Mouse (Mus musculus) midbrain, embryonic 16.5 days (tissue): Measurements from ENCODE around the gene Ace. TPM values are rescaled to one million over a fixed set of nuclear protein-coding genes. Genes with fewer than 3 reads are reported as not detected.

Source experiments
- ATAC-seq: fragments of 200-750 bp; cut with Nextera tagmentation; 2 replicates; pipeline ENCODE4 v1.8.0; 2017; ENCODE audit warnings: moderate TSS enrichment
- H3K27ac ChIP-seq: fragments of 300-500 bp; sonication (generic); 2 replicates; pipeline ENCODE4 v1.5.1; 2014; ENCODE audit warnings: mild to moderate bottlenecking, low read length, mixed read lengths
- H3K27me3 ChIP-seq: fragments of 300-500 bp; sonication (generic); 2 replicates; pipeline ENCODE4 v1.6.1; 2014; ENCODE audit warnings: low read depth, low read length, mixed read lengths; ENCODE audit not compliant: control insufficient read depth, insufficient read depth
- H3K36me3 ChIP-seq: fragments of 300-500 bp; sonication (generic); 2 replicates; pipeline ENCODE4 v1.6.1; 2014; ENCODE audit warnings: mild to moderate bottlenecking, low read length, moderate library complexity, mixed read lengths; ENCODE audit not compliant: control insufficient read depth, insufficient read depth
- H3K4me1 ChIP-seq: fragments of 300-500 bp; sonication (generic); 2 replicates; pipeline ENCODE4 v1.6.1; 2014; ENCODE audit warnings: mild to moderate bottlenecking, low read length, mixed read lengths; ENCODE audit not compliant: control insufficient read depth, insufficient read depth
- H3K4me2 ChIP-seq: fragments of 300-500 bp; sonication (generic); 2 replicates; pipeline ENCODE4 v1.6.1; 2014; ENCODE audit warnings: mild to moderate bottlenecking, low read length, mixed read lengths
- H3K4me3 ChIP-seq: fragments of 300-500 bp; sonication (generic); 2 replicates; pipeline ENCODE4 v1.5.1; 2014; ENCODE audit warnings: low read depth, mild to moderate bottlenecking, low read length, moderate library complexity, mixed read lengths
- H3K9ac ChIP-seq: fragments of 300-500 bp; sonication (generic); 2 replicates; pipeline ENCODE4 v1.6.1; 2014; ENCODE audit warnings: low read depth, low read length, mixed read lengths
- H3K9me3 ChIP-seq: fragments of 300-500 bp; sonication (generic); replicated peaks from 2 replicates; pipeline ENCODE4 v1.6.1; 2014; ENCODE audit warnings: mild to moderate bottlenecking, low read length, mixed read lengths; ENCODE audit not compliant: control insufficient read depth, poor library complexity, severe bottlenecking
- WGBS: fragments of 180-500 bp; shearing (Covaris S2); extraction: QIAGEN DNeasy Blood & Tissue Kit; methylation state at CpG from one replicate; pipeline ENCODE4 v1.1.7; 2014; 5-methylcytosine and 5-hydroxymethylcytosine counted together
- polyA plus RNA-seq: library from polyadenylated mRNA; unstranded; fragments of >200 nt; fragmentation: Nextera tagmentation; extraction: Ambion mirVana; gene quantifications from 2 replicates; pipeline ENCODE4 v1.2.1, GENCODE M21; 2015

Ace gene
- polyA plus RNA-seq, 1 experiment from 2014 or later: 8.2 TPM

DNA sequence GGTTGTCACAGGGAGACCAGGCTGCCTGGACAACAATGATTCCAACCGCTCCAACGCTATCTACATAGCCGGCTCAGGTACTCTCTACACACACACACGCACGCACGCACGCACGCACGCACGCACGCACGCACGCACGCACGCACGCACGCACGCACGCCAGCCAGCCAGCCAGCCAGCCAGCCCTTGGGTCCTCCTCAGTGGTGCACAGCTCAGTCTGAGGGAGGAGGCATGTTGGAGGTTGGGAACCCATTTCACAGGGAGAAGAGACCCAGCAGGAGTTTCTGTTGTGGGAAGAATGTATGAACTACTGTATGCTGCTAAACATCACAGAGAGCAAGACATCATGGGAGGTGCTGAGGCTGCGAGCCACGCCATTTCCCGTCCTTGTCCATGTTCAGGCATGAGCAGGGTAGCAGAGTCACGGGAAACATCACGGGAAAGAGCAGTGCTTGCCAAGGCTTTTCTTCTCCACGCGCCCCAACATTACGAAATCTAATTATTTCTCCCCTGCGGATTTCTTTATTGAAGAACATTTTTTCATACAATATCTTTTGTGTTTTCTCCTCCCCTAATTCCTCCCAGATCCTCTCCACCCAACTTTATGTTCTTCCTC is 11.8 kb upstream of the Ace start:
- no peak overlapping the region for H3K4me2 ChIP-seq
- no peaks in the 10 kb centered on the region for H3K4me1 ChIP-seq
- no peak for ATAC-seq
- H3K36me3 ChIP-seq: no peaks in the 10 kb centered on the region
- no peak overlapping the region for H3K27ac ChIP-seq
- no peaks in the 10 kb centered on the region for H3K9me3 ChIP-seq
- WGBS: 88% methylated on average over 28 of the region's 28 CpGs
- no peaks in the 10 kb centered on the region for H3K27me3 ChIP-seq
- no peak overlapping the region for H3K4me3 ChIP-seq
- no peak overlapping the region for H3K9ac ChIP-seq

DNA sequence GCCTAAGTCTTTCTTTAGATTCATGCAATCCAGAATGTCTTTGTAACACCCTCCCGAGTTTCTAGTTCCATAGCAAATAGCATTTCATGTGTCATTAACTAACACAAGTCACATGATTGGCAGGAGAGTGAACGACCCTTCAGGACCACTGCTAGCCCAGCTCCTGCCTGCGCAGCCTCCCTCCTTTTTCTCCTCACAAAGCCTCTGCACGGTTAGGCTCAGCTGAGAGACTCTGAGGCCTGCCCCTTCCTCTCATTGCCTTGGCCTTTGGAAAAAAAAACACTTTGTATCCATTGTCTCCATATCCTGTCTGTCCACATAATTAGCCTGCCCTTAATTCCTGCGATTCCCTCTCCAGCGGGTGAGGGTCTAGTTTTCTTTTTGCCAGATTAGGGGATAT is 10.2 kb upstream of the Ace start:
- ATAC-seq: no peak
- Histone ChIP-seq H3K4me3 (no peak overlapping the region), H3K4me1 (no peaks in the 10 kb centered on the region), H3K4me2 (no peak overlapping the region), H3K27ac (no peak overlapping the region), H3K27me3 (no peaks in the 10 kb centered on the region), H3K36me3 (no peaks in the 10 kb centered on the region), H3K9ac (no peak overlapping the region), H3K9me3 (no peaks in the 10 kb centered on the region)
- 51% methylated on average over 6 of the region's 6 CpGs for WGBS

DNA sequence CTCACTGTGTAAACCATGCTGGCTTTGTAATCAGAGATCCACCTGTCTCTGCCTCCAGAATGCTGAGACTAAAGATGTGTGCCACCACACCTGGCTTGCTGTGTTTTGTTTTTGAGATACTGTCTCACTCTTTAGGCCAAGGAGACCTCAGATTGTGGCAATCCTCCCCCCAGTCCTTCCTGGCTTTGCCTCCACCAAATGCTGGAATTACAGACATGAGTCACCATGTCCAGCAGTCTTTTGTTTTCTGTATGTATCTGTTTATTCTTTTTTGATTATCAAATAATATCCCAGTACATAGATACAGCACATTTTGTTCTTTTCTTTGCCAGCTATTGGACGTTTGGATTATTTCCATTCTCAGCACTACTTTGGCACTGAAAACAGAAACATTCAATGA is 9.2 kb upstream of the Ace start:
- H3K9ac ChIP-seq: no peak overlapping the region
- H3K4me3 ChIP-seq: no peak overlapping the region
- H3K27ac ChIP-seq: no peak overlapping the region
- 50% methylated on average over 1 of the region's 1 CpGs for WGBS
- no peak overlapping the region for H3K4me2 ChIP-seq
- no peaks in the 10 kb centered on the region for H3K27me3 ChIP-seq
- no peak for ATAC-seq
- H3K9me3 ChIP-seq: no peaks in the 10 kb centered on the region
- no peaks in the 10 kb centered on the region for H3K36me3 ChIP-seq
- H3K4me1 ChIP-seq: no peaks in the 10 kb centered on the region

DNA sequence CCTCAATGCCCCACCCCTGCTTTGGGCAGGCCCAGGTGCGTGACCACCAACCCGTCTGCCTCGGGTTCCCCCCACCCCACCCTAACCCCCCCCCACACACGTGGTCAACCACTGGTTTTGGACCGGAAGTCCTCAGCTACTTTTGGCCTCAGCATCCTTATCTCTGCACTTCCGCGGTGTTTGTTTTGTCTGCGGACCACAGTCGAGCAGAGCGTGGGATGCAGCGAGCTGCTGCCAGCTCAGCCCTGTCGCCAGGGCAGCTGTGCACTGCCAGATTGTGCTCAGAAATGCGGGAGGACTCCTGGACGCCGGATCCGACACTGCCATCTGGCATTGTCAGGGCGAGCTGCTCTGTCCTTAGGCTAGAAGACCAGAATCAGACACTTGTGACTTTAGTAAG is 8.4 kb upstream of the Ace start:
- Histone ChIP-seq H3K27ac (no peak overlapping the region), H3K4me2 (no peak overlapping the region), H3K4me1 (no peaks in the 10 kb centered on the region), H3K4me3 (no peak overlapping the region), H3K36me3 (no peaks in the 10 kb centered on the region), H3K9ac (no peak overlapping the region), H3K9me3 (no peaks in the 10 kb centered on the region), H3K27me3 (no peaks in the 10 kb centered on the region)
- ATAC-seq: no peak
- WGBS: 52% methylated on average over 17 of the region's 17 CpGs

DNA sequence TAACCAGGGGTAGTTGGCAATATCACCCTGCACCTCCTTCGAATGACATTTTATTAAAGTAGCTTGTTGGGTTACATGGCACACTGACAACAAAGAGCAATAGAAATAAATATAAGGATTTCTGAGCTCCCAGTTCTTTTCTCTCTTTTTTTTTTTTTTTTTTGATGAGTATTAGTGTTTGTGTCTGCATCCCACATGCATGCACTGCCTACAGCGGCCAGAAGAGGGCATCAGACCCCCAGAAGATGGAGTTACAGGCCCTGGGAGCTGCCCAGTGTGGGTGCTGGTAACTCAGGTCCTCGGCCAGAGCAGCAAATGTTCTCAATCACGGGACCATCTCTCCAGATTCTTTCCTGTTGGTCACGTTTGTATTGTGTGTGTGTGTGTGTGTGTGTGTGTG is 3.1 kb upstream of the Ace start:
- WGBS: 66% methylated on average over 5 of the region's 5 CpGs
- peaks cover 1% of the 10 kb centered on the region; the same call in 1 of the 2 replicates for H3K27me3 ChIP-seq

DNA sequence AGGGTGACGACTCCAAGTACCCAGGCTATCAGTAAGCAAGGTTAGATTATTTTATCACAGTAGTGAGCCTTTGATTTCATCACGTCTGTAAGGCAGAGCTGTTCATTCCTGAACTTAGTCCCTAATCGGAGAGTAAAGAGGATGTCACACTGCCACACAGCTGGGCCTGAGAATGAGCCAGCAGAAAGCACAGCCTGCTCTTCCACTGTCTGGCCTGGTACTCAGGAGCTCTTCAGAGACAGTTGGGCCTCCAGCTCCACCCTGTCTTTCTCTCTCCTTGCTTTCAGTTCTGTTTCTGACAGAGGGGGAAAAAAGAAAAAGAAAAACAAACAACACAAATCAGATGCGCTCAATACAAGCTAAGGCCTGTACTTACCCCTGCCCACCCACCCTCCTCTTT is 1.5 kb upstream of the Ace start:
- WGBS: 70% methylated on average over 4 of the region's 4 CpGs
- H3K9me3 ChIP-seq: no peaks in the 10 kb centered on the region
- no peak for ATAC-seq
- no peak overlapping the region for H3K4me3 ChIP-seq
- peaks cover 10% of the 10 kb centered on the region for H3K4me1 ChIP-seq
- H3K27ac ChIP-seq: no peak overlapping the region
- H3K27me3 ChIP-seq: peaks cover 12% of the 10 kb centered on the region; the same call in 1 of the 2 replicates
- no peak overlapping the region for H3K4me2 ChIP-seq
- no peak overlapping the region for H3K9ac ChIP-seq
- no peaks in the 10 kb centered on the region for H3K36me3 ChIP-seq

More for the DNA sequence above, 3.1 kb upstream of the Ace start:
- no peak overlapping the region for H3K4me3 ChIP-seq
- no peaks in the 10 kb centered on the region for H3K36me3 ChIP-seq
- H3K27ac ChIP-seq: no peak overlapping the region
- H3K9me3 ChIP-seq: no peaks in the 10 kb centered on the region
- ATAC-seq: no peak
- peaks cover 10% of the 10 kb centered on the region for H3K4me1 ChIP-seq
- H3K4me2 ChIP-seq: no peak overlapping the region
- H3K9ac ChIP-seq: no peak overlapping the region

DNA sequence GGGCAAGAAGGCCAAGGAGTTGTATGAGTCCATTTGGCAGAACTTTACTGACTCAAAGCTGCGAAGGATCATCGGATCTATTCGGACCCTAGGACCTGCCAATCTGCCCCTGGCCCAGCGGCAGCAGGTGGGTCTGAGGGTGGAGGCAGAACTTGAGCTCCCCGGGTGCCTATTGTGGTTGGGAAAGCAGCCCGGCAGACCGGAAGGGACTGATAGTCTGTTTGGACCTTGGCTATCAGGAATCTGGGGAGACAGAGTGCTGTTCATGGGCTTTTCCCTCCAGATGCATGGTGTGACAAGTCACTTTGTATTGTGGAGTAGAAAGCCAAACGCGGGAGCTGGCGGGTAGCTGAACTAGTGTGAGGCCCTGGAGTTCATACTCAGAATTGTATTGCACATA is 1.2 kb downstream of the Ace start:
- no peaks in the 10 kb centered on the region for H3K36me3 ChIP-seq
- H3K9ac ChIP-seq: no peak overlapping the region; the same call in 1 of the 2 replicates
- H3K4me2 ChIP-seq: peak overlapping the region; percentile 98
- no peaks in the 10 kb centered on the region for H3K9me3 ChIP-seq
- peaks cover 13% of the 10 kb centered on the region for H3K27me3 ChIP-seq
- no peak for ATAC-seq
- no peak overlapping the region for H3K4me3 ChIP-seq
- peaks cover 10% of the 10 kb centered on the region for H3K4me1 ChIP-seq
- WGBS: 43% methylated on average over 10 of the region's 10 CpGs
- no peak overlapping the region for H3K27ac ChIP-seq

DNA sequence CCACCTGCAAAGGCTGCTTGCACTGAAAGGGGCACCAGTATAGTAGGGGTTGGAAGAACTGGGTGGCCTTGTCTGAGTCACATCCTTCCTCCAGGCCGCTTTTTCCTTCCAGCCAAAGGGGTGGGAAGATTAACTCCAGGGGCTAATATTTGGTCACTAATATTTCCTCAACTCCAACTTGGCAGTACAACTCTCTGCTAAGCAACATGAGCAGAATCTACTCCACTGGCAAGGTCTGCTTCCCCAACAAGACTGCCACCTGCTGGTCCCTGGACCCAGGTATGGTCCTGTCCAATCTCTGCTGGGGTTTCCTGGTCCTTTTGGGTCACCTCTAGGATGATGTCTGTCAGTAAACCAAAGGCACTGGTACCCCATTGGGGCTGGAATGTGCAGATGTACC is 1.8 kb downstream of the Ace start:
- Histone ChIP-seq H3K4me1 (peaks cover 10% of the 10 kb centered on the region), H3K27ac (no peak overlapping the region), H3K36me3 (no peaks in the 10 kb centered on the region), H3K9me3 (no peaks in the 10 kb centered on the region), H3K4me2 (no peak overlapping the region; the same call in 1 of the 2 replicates), H3K4me3 (no peak overlapping the region), H3K27me3 (peaks cover 13% of the 10 kb centered on the region), H3K9ac (no peak overlapping the region)
- WGBS: 63% methylated on average over 1 of the region's 1 CpGs
- no peak for ATAC-seq

DNA sequence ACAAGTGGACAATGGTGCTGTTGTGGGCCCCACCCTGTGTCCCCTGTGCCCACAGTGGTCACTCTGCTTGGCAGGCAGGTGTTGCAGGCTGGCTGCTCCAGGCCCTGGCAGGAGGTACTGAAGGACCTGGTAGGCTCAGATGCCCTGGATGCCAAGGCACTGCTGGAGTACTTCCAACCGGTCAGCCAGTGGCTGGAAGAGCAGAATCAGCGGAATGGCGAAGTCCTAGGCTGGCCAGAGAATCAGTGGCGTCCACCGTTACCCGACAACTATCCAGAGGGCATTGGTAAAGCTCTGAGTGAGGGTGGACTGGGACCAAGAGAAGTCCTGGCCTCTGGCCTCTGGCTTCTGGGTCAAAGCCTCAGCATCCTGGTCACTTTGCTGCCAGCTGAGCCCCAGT is 6.8 kb downstream of the Ace start:
- H3K27me3 ChIP-seq: peaks cover 13% of the 10 kb centered on the region

More for the DNA sequence above, 6.8 kb downstream of the Ace start:
- no peak overlapping the region for H3K9ac ChIP-seq
- no peak overlapping the region for H3K27ac ChIP-seq
- H3K36me3 ChIP-seq: no peaks in the 10 kb centered on the region
- H3K9me3 ChIP-seq: no peaks in the 10 kb centered on the region
- no peak overlapping the region for H3K4me2 ChIP-seq
- no peaks in the 10 kb centered on the region for H3K4me1 ChIP-seq
- 97% methylated on average over 6 of the region's 6 CpGs for WGBS
- ATAC-seq: no peak
- no peak overlapping the region for H3K4me3 ChIP-seq
